Mouse (Mus musculus) megakaryocyte, adult 5-6 weeks (primary cell): ENCODE results near the gene Nucb2. TPM values are rescaled to one million over a fixed set of nuclear protein-coding genes. Genes with fewer than 3 reads are reported as not detected.

ENCODE experiments used
- ATAC-seq: 2 replicates; pipeline ENCODE4 v1.8.0; 2016; ENCODE audit warnings: mild to moderate bottlenecking, inconsistent platforms; ENCODE audit not compliant: poor library complexity, severe bottlenecking
- total RNA-seq, 2 experiments: library from RNA; stranded (forward) in 1 of 2; stranded (reverse) in 1 of 2; fragments of 153-499, 151-499 nt in 1 of 2; fragments of 221-1000, 200-1000 nt in 1 of 2; gene quantifications; 2 replicates each; pipeline versions ENCODE4 v1.2.3 to v1.2.4; 2015 to 2017

Gene Nucb2
- total RNA-seq (2015) (60.7 and 77.1 TPM in 2 replicates), total RNA-seq (2017) (74.1 and 81.9 TPM in 2 replicates)

DNA sequence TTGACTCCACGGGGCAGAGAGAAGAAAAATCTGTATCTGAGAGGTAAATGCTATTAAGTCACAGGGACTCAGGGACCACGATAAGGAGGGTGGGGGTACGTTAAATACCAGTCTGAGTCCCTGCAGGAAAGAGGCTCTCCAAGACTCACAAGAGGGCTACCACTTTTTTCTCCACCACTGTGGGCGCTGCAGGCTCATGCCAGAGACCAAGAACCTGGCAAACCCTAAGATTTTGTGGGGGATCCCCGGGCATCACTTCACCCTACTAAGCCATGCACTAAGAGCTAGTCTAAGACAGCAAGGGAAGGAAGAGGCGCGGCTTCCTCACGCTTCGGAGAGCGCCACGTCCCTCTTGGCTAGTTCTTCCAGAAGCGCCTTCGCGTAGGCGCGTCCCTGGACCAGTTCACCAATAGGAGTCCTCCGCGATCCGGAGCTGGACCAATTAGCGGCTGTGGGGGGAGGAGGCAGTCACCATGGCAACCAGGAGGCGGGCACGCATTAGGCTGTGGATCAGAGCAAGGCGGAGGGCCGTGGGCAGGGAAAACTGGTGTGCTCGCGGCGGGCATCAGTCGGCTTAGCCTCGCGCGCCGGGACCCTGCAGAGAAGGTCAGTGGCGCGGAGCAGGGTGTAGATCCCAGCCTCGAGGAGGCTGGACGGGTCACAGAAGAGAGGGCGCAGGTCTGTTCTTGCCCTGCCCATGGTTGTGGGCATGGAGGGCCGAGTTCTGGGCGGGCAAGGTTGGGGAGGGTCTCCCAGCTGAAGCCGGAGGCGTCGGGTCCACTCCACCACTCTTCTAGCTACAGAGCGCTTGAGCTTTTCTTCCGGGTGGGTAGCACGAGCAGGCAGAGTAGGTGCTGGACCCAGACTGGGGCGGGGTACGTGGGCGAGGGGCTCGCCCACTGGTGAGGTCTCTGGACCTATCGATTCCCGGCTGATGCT, at the start of gene Nucb2:
Gene Nucb2 (plus strand): TSS at position 491 of the 939 bp plus-strand sequence.
- peak; percentile 99 for ATAC-seq

GRCm38 (mm10) chr7:116456964-116457363, 47.2 kb upstream of the Nucb2 start:
- ATAC-seq = no peak

DNA sequence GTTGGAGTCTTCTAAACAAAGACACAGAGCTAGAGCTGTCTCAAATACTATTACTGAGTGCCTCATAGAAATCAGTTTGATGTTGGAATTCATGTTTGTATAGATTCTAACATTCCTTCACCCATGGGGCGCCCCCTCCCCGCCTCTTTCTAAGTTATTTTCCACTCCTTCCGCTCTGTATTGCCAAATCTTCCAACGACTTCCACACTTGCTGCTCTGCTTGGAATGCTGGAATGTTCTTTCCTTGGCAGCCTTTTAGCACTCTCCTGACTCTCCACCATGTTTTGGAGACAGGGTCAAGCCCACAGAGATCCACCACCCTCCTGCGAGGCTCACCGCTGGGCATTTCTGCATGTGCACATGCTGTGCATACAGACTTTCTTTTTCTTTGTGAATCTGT, 46.8 kb upstream of the Nucb2 start:
- no peak for ATAC-seq

DNA sequence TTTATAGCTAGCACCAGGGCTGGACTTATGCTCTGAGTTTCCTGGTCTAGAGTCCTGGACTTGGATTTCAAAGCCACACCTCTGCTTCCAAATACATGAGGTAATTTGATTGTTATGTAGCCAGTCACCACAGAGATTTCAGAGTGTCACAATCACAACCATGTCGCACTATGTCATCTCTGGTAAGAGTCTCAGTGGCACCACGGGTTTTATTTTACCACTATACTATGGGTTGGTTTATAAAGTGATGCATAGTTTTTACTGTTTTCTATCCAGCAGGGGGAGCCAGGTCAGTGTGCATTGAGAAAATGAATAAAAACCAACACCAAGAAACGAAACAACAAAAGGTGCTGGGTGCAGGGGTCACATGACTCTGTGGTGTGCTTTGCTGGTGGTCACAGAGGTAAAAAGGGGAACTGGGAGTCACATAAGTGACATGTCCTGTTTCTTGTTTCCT, 45.2 kb upstream of the Nucb2 start:
- peak; percentile 88 for ATAC-seq

DNA sequence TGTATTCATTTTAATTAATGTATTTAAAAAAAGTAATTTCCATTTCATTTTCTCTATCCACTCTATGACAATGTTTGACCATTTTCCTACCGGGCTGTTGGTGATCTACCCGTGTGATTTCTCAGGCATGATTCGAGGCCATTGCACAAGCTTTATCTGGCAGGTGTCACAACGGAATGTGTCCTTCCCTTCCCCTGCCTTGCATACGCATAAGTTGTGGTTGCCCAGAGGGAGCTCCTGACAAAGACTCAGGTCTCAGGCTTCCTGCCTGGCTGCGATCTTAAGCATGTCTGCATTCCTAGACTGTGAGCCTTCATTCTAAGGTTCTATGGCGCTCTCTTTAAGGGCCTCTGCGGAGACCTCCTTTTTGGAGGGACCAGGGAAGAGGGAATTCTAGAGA, 42.1 kb upstream of the Nucb2 start:
- peak; percentile 53 for ATAC-seq

DNA sequence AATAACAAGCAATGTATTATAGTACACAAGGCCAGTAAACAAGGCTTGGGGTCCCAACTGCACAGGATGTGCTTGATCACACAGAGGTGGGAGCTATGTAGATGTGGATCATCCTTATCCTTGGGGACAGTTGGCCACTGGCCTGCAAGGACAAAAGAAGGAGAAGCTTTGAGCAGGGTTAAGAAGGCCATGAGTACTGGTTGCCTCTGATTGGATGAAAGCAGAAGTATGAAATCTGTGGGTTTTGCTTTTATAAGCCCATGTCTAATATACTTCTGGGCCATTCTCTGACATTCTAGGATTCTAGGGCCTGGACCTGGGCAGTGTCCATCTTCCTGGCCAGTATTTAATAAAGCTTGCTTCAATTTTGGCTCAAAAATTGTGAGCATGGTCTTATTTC, 28.3 kb upstream of the Nucb2 start:
- peak; percentile 58 for ATAC-seq

- peak; percentile 93 for ATAC-seq
Measured at GRCm38 (mm10) chr7:116476264-116476663, 27.9 kb upstream of the Nucb2 start.

DNA sequence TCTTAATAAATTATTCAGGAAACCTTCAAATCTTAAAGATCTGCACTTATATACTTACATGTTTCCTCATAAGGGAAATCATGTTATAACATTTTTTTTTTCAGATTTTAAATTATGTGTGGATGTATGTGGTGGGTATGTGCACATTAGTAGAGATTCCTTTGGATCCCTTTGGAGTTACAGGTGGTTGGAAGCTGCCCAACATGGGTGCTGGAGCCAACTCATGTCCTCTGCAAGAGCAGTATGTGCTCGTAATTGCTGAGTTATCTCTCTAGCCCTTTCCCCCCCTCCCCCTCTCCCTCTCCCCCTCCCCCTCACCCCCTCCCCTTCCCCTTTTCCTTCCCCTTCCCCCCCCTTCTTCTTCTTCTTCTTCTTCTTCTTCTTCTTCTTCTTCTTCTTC, 21.1 kb upstream of the Nucb2 start:
- ATAC-seq = no peak

- ATAC-seq = peak; percentile 23; the same call in 1 of the 2 replicates
Measured at GRCm38 (mm10) chr7:116483782-116484181, 20.4 kb upstream of the Nucb2 start.

DNA sequence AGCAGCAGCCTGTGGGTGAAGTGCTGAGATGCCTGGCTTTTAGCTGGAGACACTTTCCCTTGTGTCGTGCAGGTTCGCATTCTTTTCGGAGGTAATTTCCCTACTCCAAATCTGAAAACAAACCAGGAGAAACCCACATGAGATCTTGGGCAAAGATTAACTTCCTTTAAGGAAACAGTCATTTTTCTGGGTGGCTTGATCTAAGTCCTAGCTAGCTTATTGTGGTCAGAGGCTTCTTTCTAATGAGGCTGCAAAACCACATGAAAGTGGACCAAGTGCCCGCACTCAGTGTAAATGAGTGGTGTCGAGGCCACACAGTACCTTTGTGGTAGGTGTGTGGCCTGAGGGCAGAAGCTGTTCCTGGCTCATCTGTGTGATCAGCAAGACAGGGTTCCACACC, 20.0 kb upstream of the Nucb2 start:
- ATAC-seq = peak; percentile 55

- no peak for ATAC-seq
Measured at GRCm38 (mm10) chr7:116485062-116485601, 19.0 kb upstream of the Nucb2 start.

DNA sequence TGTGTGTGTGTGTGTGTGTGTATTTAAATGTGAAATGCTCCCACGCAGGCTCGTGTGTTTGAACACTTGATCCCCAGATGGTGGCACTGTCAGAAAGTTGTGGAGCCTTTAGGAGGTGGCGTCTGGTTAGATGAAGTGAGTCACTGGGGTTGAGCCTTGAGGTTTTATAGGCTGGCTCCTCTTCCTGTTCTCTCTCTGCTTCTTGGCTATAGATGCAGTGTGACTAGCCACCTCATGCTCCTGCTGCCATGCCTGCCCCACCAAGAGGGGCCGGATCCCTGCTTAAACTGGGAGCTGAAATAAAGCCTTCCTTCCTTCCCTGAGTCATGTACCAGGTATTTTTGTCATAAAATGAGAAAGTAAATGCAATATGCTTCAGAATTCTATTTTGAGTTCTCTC, 13.1 kb upstream of the Nucb2 start:
- ATAC-seq = peak; percentile 64

DNA sequence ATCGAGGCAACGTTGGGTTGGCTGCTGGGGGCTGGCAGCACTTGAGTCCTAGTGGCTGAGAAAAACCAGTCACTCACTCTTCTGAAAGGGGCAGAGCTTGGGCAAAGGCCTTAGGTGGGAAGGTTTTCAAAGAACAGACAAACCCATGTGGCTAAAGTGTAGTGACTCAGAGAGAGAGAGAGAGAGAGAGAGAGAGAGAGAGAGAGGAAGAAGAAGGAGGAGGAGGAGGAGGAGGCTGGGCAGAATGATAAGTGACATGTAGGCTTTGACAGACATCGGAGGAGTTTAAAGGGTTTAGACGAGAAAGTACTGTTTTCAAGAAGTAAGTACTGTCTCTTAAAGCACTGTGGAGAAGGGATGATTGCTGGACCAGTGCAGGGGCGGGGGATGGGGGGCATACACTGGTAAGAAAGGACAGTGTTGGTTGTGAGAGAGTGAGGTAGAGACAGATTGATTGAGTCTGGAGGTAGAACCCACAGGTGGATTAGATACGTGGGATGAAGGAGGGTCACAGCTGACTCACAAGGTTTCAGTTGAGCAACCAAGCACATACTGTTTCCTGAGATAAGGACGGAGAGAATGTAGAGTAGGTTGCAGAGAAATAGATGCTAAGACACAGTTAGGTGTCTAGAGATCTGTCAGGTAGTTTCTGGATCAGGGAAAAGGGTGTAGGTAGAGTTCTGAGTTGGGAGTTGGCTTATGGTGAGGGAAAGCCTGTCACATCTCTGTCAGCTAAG, 10.7 kb upstream of the Nucb2 start:
- no peak for ATAC-seq

GRCm38 (mm10) chr7:116494618-116495017, 9.6 kb upstream of the Nucb2 start:
- ATAC-seq = peak; percentile 62

GRCm38 (mm10) chr7:116496760-116497159, 7.4 kb upstream of the Nucb2 start:
- ATAC-seq = peak; percentile 67

DNA sequence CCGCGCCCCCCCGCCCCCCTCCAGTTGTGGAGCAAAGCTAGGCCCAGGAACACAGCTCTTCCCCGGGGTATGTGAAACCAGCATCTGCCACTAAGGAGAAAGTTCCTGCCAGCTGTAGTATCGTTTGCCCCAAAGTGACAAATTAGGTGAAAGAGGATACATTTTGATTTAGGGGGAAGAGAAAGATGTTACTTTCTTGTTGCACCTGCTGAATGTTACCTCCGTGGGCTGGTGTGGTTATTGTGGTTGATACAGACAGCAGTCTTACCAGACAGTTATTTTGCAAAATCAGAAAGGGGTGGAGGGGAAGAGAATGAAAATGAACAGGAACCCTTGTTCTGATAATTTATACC, 625 bp downstream of the Nucb2 start:
- ATAC-seq = peak; percentile 9

GRCm38 (mm10) chr7:116514030-116514429, 9.9 kb downstream of the Nucb2 start:
- peak; percentile 43 for ATAC-seq

DNA sequence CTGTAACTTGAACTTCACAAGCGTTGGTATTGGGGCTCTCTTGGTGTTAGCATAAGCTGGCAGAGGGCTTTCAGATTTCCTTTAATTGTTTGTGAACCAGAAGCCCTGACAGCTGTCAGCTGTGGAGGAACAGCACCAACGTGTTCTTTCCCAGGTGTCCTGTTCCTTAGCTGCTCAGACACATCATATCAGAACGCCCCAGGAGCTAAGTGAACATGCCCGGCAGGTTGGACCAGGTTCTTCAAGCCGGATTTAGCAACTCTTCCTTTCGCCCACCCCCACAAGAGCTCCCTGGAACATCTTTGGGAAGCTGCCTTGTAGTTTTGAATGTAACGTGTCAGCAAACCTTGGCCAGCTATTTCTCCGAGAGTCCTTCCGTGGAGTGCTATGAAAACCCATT, 10.4 kb downstream of the Nucb2 start:
- ATAC-seq = no peak

DNA sequence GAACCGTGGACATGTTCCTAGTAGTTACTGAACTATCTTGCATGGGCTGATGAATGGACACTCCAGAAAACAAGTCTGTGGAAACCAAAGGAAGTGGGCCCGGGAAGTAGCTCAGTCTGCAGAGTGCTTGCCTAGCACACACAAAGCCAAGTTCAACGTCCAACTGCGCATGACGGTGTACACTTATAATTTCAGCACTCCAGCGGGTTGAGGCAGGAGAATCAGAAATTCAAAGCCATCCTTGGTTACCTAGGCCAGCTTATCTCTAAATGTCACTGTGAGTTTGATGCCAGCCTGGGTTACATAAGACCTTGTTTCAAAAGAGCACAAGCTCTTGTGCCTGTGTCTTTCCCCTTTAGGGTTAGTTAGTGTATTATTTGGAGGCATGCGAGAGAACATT, 10.9 kb downstream of the Nucb2 start:
- peak; percentile 41 for ATAC-seq

GRCm38 (mm10) chr7:116515514-116516135, 11.5 kb downstream of the Nucb2 start:
- ATAC-seq = peak; percentile 60

GRCm38 (mm10) chr7:116517240-116517639, 13.1 kb downstream of the Nucb2 start:
- ATAC-seq = no peak
